Mouse (Mus musculus) MEL (cell line): ENCODE results near the gene Pou6f1. TPM values are rescaled to one million over a fixed set of nuclear protein-coding genes. Genes with fewer than 3 reads are reported as not detected.

Experiments
- DNase-seq: peaks from one replicate; pipeline ENCODE4 v3.0.0; 2011; ENCODE audit warnings: low read depth, low spot score
- H3K27ac ChIP-seq: 2 replicates; pipeline ENCODE4 v1.5.1; 2012; ENCODE audit warnings: low read depth, mild to moderate bottlenecking, control low read depth, low read length, moderate library complexity; ENCODE audit not compliant: control insufficient read depth
- H3K27me3 ChIP-seq, 2 experiments: fragments of 150-350 bp in 1 of 2; sonication (generic) in 1 of 2; 2 replicates each; pipeline ENCODE4 v1.6.1; 2012; ENCODE audit warnings: low read length in 2 of 2, mild to moderate bottlenecking in 2 of 2, improper control_type of control experiment in 1 of 2, moderate library complexity in 1 of 2; ENCODE audit not compliant: insufficient read depth in 2 of 2, control insufficient read depth in 1 of 2
- H3K36me3 ChIP-seq, 2 experiments: 2 replicates each; pipeline ENCODE4 v1.6.1; 2012 to 2014; ENCODE audit warnings: low read length in 2 of 2, improper control_type of control experiment in 1 of 2, inconsistent platforms in 1 of 2, mild to moderate bottlenecking in 1 of 2; ENCODE audit not compliant: insufficient read depth in 2 of 2, control insufficient read depth in 1 of 2
- H3K4me1 ChIP-seq, 2 experiments: fragments of 150-350 bp in 1 of 2; sonication (generic) in 1 of 2; 2 replicates each; pipeline ENCODE4 v1.6.1; 2012; ENCODE audit warnings: low read length in 2 of 2, improper control_type of control experiment in 1 of 2, mild to moderate bottlenecking in 1 of 2; ENCODE audit not compliant: insufficient read depth in 2 of 2, control insufficient read depth in 1 of 2
- H3K4me3 ChIP-seq, 2 experiments: fragments of 150-350 bp in 1 of 2; sonication (generic) in 1 of 2; 2 replicates each; pipeline ENCODE4 v1.5.1; 2012; ENCODE audit warnings: low read depth in 2 of 2, low read length in 2 of 2, mild to moderate bottlenecking in 2 of 2, moderate library complexity in 2 of 2, control low read depth in 1 of 2, improper control_type of control experiment in 1 of 2; ENCODE audit not compliant: control insufficient read depth in 1 of 2, insufficient read depth in 1 of 2
- H3K79me2 ChIP-seq: 2 replicates; pipeline ENCODE4 v1.6.1; 2012; ENCODE audit warnings: mild to moderate bottlenecking, low read length, moderate library complexity; ENCODE audit not compliant: control insufficient read depth, poor library complexity, insufficient read depth
- H3K9ac ChIP-seq: 2 replicates; pipeline ENCODE4 v1.6.1; 2012; ENCODE audit warnings: low read depth, mild to moderate bottlenecking, control low read depth, low read length, moderate library complexity; ENCODE audit not compliant: control insufficient read depth, poor library complexity, severe bottlenecking
- H3K9me3 ChIP-seq: fragments of 150-350 bp; sonication (generic); replicated peaks from 2 replicates; pipeline ENCODE4 v1.6.1; 2012; ENCODE audit warnings: mild to moderate bottlenecking, low read length, improper control_type of control experiment, moderate library complexity; ENCODE audit not compliant: insufficient read depth
- BHLHE40 ChIP-seq: IDR thresholded peaks from 2 replicates; pipeline ENCODE4 v1.6.1; 2012; ENCODE audit warnings: low read depth, mild to moderate bottlenecking, inconsistent platforms, low read length, improper control_type of control experiment, borderline replicate concordance
- CHD1 ChIP-seq: IDR thresholded peaks from 2 replicates; pipeline ENCODE4 v1.6.1; 2012; ENCODE audit warnings: low read depth, mild to moderate bottlenecking, inconsistent platforms, low read length, improper control_type of control experiment
- E2F4 ChIP-seq: IDR thresholded peaks from 2 replicates; pipeline ENCODE4 v1.6.1; 2011; ENCODE audit warnings: low read depth, low read length, improper control_type of control experiment, borderline replicate concordance
- ELF1 ChIP-seq: IDR thresholded peaks from 2 replicates; pipeline ENCODE4 v1.6.1; 2014; ENCODE audit warnings: low read depth, mild to moderate bottlenecking, inconsistent platforms, low read length, improper control_type of control experiment, moderate library complexity
- EP300 ChIP-seq, 2 experiments: IDR thresholded peaks; 2 replicates each; pipeline ENCODE4 v1.6.1; 2011; ENCODE audit warnings: improper control_type of control experiment in 2 of 2, low read length in 2 of 2, low read depth in 1 of 2, mild to moderate bottlenecking in 1 of 2
- ETS1 ChIP-seq: IDR thresholded peaks from 2 replicates; pipeline ENCODE4 v1.6.1; 2012; ENCODE audit warnings: low read depth, mild to moderate bottlenecking, inconsistent platforms, low read length, improper control_type of control experiment, moderate library complexity
- GATA1 ChIP-seq: IDR thresholded peaks from 2 replicates; pipeline ENCODE4 v1.6.1; 2011; ENCODE audit warnings: low read depth, low read length, improper control_type of control experiment
- HCFC1 ChIP-seq: IDR thresholded peaks from 2 replicates; pipeline ENCODE4 v1.6.1; 2012; ENCODE audit warnings: low read depth, mild to moderate bottlenecking, inconsistent platforms, low read length, improper control_type of control experiment, moderate library complexity
- MAX ChIP-seq: IDR thresholded peaks from 2 replicates; pipeline ENCODE4 v1.6.1; 2011; ENCODE audit warnings: low read length, improper control_type of control experiment
- MAZ ChIP-seq: IDR thresholded peaks from 2 replicates; pipeline ENCODE4 v1.6.1; 2012; ENCODE audit warnings: low read depth, mild to moderate bottlenecking, inconsistent platforms, low read length, improper control_type of control experiment
- MEF2A ChIP-seq: IDR thresholded peaks from 2 replicates; pipeline ENCODE4 v1.6.1; 2014; ENCODE audit warnings: low read depth, mild to moderate bottlenecking, inconsistent platforms, low read length, improper control_type of control experiment; ENCODE audit not compliant: poor library complexity, insufficient replicate concordance, severe bottlenecking; ENCODE audit errors: extremely low read depth
- MXI1 ChIP-seq: IDR thresholded peaks from 2 replicates; pipeline ENCODE4 v1.6.1; 2011; ENCODE audit warnings: mild to moderate bottlenecking, low read depth, low read length, improper control_type of control experiment
- MYC ChIP-seq: IDR thresholded peaks from 2 replicates; pipeline ENCODE4 v1.6.1; 2011; ENCODE audit warnings: low read depth, mild to moderate bottlenecking, low read length, improper control_type of control experiment, moderate library complexity
- NRF1 ChIP-seq: IDR thresholded peaks from 2 replicates; pipeline ENCODE4 v1.6.1; 2014; ENCODE audit warnings: low read depth, mild to moderate bottlenecking, inconsistent platforms, low read length, improper control_type of control experiment, moderate library complexity; ENCODE audit not compliant: poor library complexity, insufficient read depth, severe bottlenecking
- POLR2A ChIP-seq, 2 experiments: IDR thresholded peaks; 2 replicates each; pipeline ENCODE4 v1.6.1; 2011 to 2012; ENCODE audit warnings: low read length in 2 of 2, mild to moderate bottlenecking in 2 of 2, control low read depth in 1 of 2, improper control_type of control experiment in 1 of 2, low read depth in 1 of 2, moderate library complexity in 1 of 2; ENCODE audit not compliant: control insufficient read depth in 1 of 2, insufficient read depth in 1 of 2, poor library complexity in 1 of 2
- POLR2AphosphoS5 ChIP-seq: IDR thresholded peaks from 2 replicates; pipeline ENCODE4 v1.6.1; 2012; ENCODE audit warnings: low read depth, borderline replicate concordance, mild to moderate bottlenecking, inconsistent platforms, low read length, moderate library complexity, mixed read lengths
- SIN3A ChIP-seq: IDR thresholded peaks from 2 replicates; pipeline ENCODE4 v1.6.1; 2012; ENCODE audit warnings: low read length, improper control_type of control experiment, inconsistent platforms
- SMC3 ChIP-seq: IDR thresholded peaks from 2 replicates; pipeline ENCODE4 v1.6.1; 2011; ENCODE audit warnings: low read depth, low read length, improper control_type of control experiment
- TAL1 ChIP-seq: IDR thresholded peaks from 2 replicates; pipeline ENCODE4 v1.6.1; 2012; ENCODE audit warnings: mild to moderate bottlenecking, inconsistent platforms, low read length, moderate library complexity, mixed read lengths
- TBP ChIP-seq: IDR thresholded peaks from 2 replicates; pipeline ENCODE4 v1.8.0; 2011; ENCODE audit warnings: low read depth, low read length, improper control_type of control experiment
- TCF12 ChIP-seq: IDR thresholded peaks from 2 replicates; pipeline ENCODE4 v1.6.1; 2014; ENCODE audit warnings: low read depth, mild to moderate bottlenecking, inconsistent platforms, low read length, improper control_type of control experiment, moderate library complexity
- UBTF ChIP-seq: IDR thresholded peaks from 2 replicates; pipeline ENCODE4 v1.6.1; 2012; ENCODE audit warnings: low read depth, mild to moderate bottlenecking, inconsistent platforms, low read length, improper control_type of control experiment, moderate library complexity, borderline replicate concordance; ENCODE audit not compliant: insufficient read depth
- USF1 ChIP-seq: IDR thresholded peaks from 2 replicates; pipeline ENCODE4 v1.6.1; 2014; ENCODE audit warnings: low read depth, mild to moderate bottlenecking, inconsistent platforms, low read length, improper control_type of control experiment, moderate library complexity
- ZC3H11A ChIP-seq: IDR thresholded peaks from 2 replicates; pipeline ENCODE4 v1.6.1; 2012; ENCODE audit warnings: low read depth, mild to moderate bottlenecking, inconsistent platforms, low read length, improper control_type of control experiment
- ZNF384 ChIP-seq: IDR thresholded peaks from 2 replicates; pipeline ENCODE4 v1.6.1; 2012; ENCODE audit warnings: low read depth, mild to moderate bottlenecking, inconsistent platforms, low read length, improper control_type of control experiment
- polyA plus RNA-seq, 2 experiments: library from polyadenylated mRNA; stranded (reverse) in 1 of 2; unstranded in 1 of 2; fragments of >175 nt in 1 of 2; fragments of >200 nt in 1 of 2; gene quantifications; 2 replicates each; pipeline versions ENCODE4 v1.2.1 to v1.2.4; 2012; ENCODE audit warnings: low replicate concordance in 2 of 2, low read depth in 1 of 2; ENCODE audit not compliant: insufficient read length in 2 of 2, insufficient read depth in 1 of 2, missing spikeins in 1 of 2
- total RNA-seq: library from RNA; depleted of rRNA; stranded (reverse); fragments of 300-350 nt; gene quantifications from 2 replicates; pipeline ENCODE4 v1.2.3, GENCODE M21; 2012

Pou6f1 gene
- total and polyA plus RNA-seq, 3 experiments = 0.46 to 2.5 TPM; not detected in 1

GRCm38 (mm10) chr15:100537913-100538312 lies 61.9 kb downstream of the Pou6f1 start (continued):
- TF ChIP-seq ELF1 (no peak), ZC3H11A (peak; percentile 86), HCFC1 (no peak), TBP (no peak)

- Histone ChIP-seq H3K9me3 (no peaks in the 10 kb centered on the region), H3K36me3 (peaks cover 3 to 22% of the 10 kb centered on the region in 2 experiments)
- TF ChIP-seq GATA1 = peak; percentile 84
- no peak for TF ChIP-seq POLR2AphosphoS5
- TF ChIP-seq ZNF384 = peak; percentile 22; the same call in 1 of the 2 replicates
- peak; percentile 56; the same call in 1 of the 2 replicates for TF ChIP-seq TCF12
- no peak for TF ChIP-seq E2F4
- TF ChIP-seq MXI1 = peak; percentile 94
- TF ChIP-seq ETS1 = peak; percentile 91
- TF ChIP-seq USF1 = peak; percentile 72
- TF ChIP-seq MYC = peak; percentile 85
- TF ChIP-seq POLR2A (IDR thresholded peaks at IDR 0.05; ENCODE audit: control insufficient read depth in 1 of 2, insufficient read depth in 1 of 2, low read depth in 1 of 2, low read length in 2 of 2, poor library complexity in 1 of 2) = no peak
- TF ChIP-seq UBTF = no peak
- no peak for TF ChIP-seq CHD1
- TF ChIP-seq NRF1 = no peak
- TF ChIP-seq MAX = peak; percentile 87
- 0 out of 2 replicates have a peak, but pooled peaks have one; percentile 52 for TF ChIP-seq ELF1
- TF ChIP-seq MEF2A = peak; percentile 37; the same call in 1 of the 2 replicates
- TF ChIP-seq MAZ = no peak
- peak; percentile 72 for TF ChIP-seq BHLHE40
- TF ChIP-seq HCFC1 = 0 out of 2 replicates have a peak, but pooled peaks have one; percentile 37
- TF ChIP-seq SMC3 = 0 out of 2 replicates have a peak, but pooled peaks have one; percentile 3
- peak; percentile 91 for TF ChIP-seq SIN3A
- peak; percentile 77 to 80 for TF ChIP-seq EP300 (IDR thresholded peaks at IDR 0.05; ENCODE audit: low read depth in 1 of 2, low read length in 2 of 2)
- TF ChIP-seq TAL1 = peak; percentile 50; the same call in 1 of the 2 replicates
- TF ChIP-seq, all 39 proteins: peak for 16
- H3K27me3 ChIP-seq = no peaks in the 10 kb centered on the region
- H3K79me2 ChIP-seq = no peaks in the 10 kb centered on the region
- DNase-seq = peak; percentile 86
- peaks cover 15 to 22% of the 10 kb centered on the region in 2 experiments for H3K4me1 ChIP-seq
- H3K27ac ChIP-seq = peak overlapping the region; percentile 57
- H3K9ac ChIP-seq = no peak overlapping the region
- H3K4me3 ChIP-seq = peak overlapping the region in 1 of 2 experiments; percentile 16; a peak in 1 of 4 replicates
Measured at GRCm38 (mm10) chr15:100527900-100528299, 71.9 kb downstream of the Pou6f1 start.
